Mouse (Mus musculus) thymus, adult 18-20 months (tissue): ENCODE results near the gene Trim38.

ENCODE experiments used
- DNase-seq, 2 experiments: peaks; one replicate each; pipeline ENCODE4 v3.0.0; 2022; ENCODE audit warnings: mixed read lengths in 2 of 2

The Trim38 gene

DNA sequence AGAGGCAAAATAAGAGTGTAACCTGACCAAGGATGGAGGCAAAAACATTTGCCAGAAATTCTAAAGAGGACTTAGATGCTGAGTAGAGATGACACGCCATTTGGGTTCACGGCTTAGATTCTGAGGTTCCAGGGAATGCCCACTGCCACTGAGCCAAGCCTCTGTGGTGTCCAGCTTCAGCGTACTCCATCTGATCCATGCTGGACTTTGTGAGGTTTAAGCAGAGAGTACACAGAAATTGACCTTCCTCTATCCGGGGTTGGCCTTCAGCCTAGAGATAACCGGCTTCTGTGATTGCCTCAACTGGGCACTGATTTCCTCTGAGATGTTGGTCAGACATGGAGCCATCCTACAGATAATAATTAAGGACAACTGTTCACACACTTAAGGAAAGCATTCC, 66.9 kb downstream of the Trim38 start:
- no peak for DNase-seq

DNA sequence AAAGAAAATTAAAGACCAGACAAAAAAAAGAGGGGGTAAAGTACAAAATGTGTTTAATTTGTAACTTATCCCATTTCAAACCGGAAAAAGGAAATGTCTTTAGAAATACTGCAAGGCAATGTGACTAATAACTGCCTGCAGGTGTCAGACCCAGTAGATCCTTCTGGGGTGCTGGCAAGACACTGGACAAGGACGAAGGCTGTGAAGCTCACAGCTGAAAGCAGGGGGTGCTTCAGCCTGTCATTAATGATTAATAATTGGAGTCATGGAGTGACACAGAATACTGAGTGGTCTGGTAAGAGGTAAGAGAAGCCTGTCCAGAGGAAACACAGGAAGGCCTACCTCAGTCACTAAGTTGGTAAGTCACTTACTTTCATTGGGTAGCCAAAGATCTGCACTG, 69.6 kb downstream of the Trim38 start, which contains the start of gene Slc17a3:
Gene Slc17a3, plus strand, starts transcription at position 127 of the 400 bp plus-strand sequence.
- DNase-seq = no peak
